In the genomic region with DNA sequence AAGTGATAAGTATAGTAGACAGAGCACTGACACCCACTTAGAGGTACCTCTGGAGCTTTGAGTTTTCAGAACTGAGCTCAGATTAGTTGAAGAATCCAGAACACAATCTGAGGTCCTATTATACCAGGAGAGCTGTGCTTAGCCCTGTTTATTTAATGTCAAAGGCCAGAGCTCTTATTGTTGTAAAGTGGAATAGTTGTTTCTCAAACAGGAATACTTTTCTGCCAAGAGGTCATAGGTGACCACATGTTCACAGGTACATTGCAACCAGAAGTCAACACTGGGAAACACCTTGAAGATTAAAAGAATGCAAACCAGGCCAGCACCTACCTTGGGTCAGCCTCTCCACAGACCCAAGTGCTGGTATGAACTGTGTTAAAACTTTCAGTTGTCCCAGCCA, we compare ENCODE assay signal across 15 mouse cellular contexts.
"Had no signal": no experiment of that assay in that cellular context is flagged by ENCODE, and none has a peak within 500 bp of the region (broad histone marks: within the 10 kb centered on the region; RNA-seq: fewer than 3 reads in every experiment).

No protein-coding gene starts in this region.

- H3K9me3 ChIP-seq: neural tube, embryonic 13.5 days; neural tube, embryonic 15.5 days; stomach, embryonic 15.5 days had no signal

- H3K4me1 ChIP-seq: neural tube, embryonic 13.5 days; neural tube, embryonic 15.5 days; stomach, embryonic 15.5 days had no signal

- H3K4me3 ChIP-seq: neural tube, embryonic 13.5 days; neural tube, embryonic 15.5 days; stomach, embryonic 15.5 days had no signal

- H3K9ac ChIP-seq: neural tube, embryonic 13.5 days; neural tube, embryonic 15.5 days; stomach, embryonic 15.5 days had no signal

- DNase-seq: retina, postnatal 1 day; right cerebral cortex, adult 18-20 months; right cerebral cortex, postnatal 14 days; right cerebral cortex, postnatal 25 days; right cerebral cortex, postnatal 4 days; thymus, adult 18-20 months; thymus, adult 2 months; thymus, postnatal 14 days; thymus, postnatal 25 days; thymus, postnatal 36 days; thymus, postnatal 4 days had no signal

- H3K36me3 ChIP-seq: neural tube, embryonic 13.5 days; neural tube, embryonic 15.5 days; stomach, embryonic 15.5 days had no signal

- H3K27ac ChIP-seq: neural tube, embryonic 13.5 days; neural tube, embryonic 15.5 days; stomach, embryonic 15.5 days; stomach, postnatal 0 days had no signal

- H3K4me2 ChIP-seq: neural tube, embryonic 13.5 days; neural tube, embryonic 15.5 days; stomach, embryonic 15.5 days had no signal

- H3K27me3 ChIP-seq: neural tube, embryonic 13.5 days; neural tube, embryonic 15.5 days; stomach, embryonic 15.5 days had no signal
